Mouse (Mus musculus) heart, adult 2 months (tissue): ENCODE results near the gene Pld4. TPM values are rescaled to one million over a fixed set of nuclear protein-coding genes. Genes with fewer than 3 reads are reported as not detected.
A peak's percentile ranks its signal among the peaks of the same experiment; 100 is the strongest.
"Not testable (repeated sequence)": the region's sequence is repeated elsewhere in the genome, so short reads cannot be mapped to it uniquely, and the experiment has no call there.

Experiments
- DNase-seq, 2 experiments: peaks; one replicate each; pipeline ENCODE4 v3.0.0; 2021
- H3K27ac ChIP-seq: fragments of 200-600 bp; 2 replicates; pipeline ENCODE4 v1.8.1; 2022
- H3K27me3 ChIP-seq: fragments of 200-500 bp; 2 replicates; pipeline ENCODE4 v1.6.1; 2012; ENCODE audit warnings: mild to moderate bottlenecking, low read length, inconsistent platforms, mixed read lengths; ENCODE audit not compliant: control insufficient read depth, insufficient read depth
- H3K36me3 ChIP-seq: fragments of 200-500 bp; 2 replicates; pipeline ENCODE4 v1.6.1; 2012; ENCODE audit warnings: low read length, inconsistent platforms; ENCODE audit not compliant: control insufficient read depth, insufficient read depth
- H3K4me1 ChIP-seq: fragments of 200-500 bp; 2 replicates; pipeline ENCODE4 v1.6.1; 2011; ENCODE audit warnings: low read length; ENCODE audit not compliant: control insufficient read depth, insufficient read depth
- H3K4me3 ChIP-seq: fragments of 200-600 bp; 2 replicates; pipeline ENCODE4 v1.8.1; 2022
- H3K79me2 ChIP-seq: fragments of 200-500 bp; replicated peaks from 2 replicates; pipeline ENCODE4 v1.6.1; 2012; ENCODE audit warnings: mild to moderate bottlenecking, inconsistent platforms, low read length, moderate library complexity, mixed read lengths; ENCODE audit not compliant: control insufficient read depth, insufficient read depth
- H3K9ac ChIP-seq: fragments of 200-500 bp; 2 replicates; pipeline ENCODE4 v1.6.1; 2012; ENCODE audit warnings: low read depth, mild to moderate bottlenecking, control low read depth, inconsistent platforms, low read length, mixed read lengths
- CTCF ChIP-seq: fragments of 200-600 bp; IDR thresholded peaks from 2 replicates; pipeline ENCODE4 v1.8.1; 2022; ENCODE audit warnings: antibody characterized with exemption, mild to moderate bottlenecking, moderate library complexity
- EP300 ChIP-seq: fragments of 200-500 bp; IDR thresholded peaks from 2 replicates; pipeline ENCODE4 v1.6.1; 2011; ENCODE audit warnings: low read depth, low read length, control low read depth; ENCODE audit not compliant: insufficient read depth
- POLR2A ChIP-seq: fragments of 200-500 bp; IDR thresholded peaks from 2 replicates; pipeline ENCODE4 v1.6.1; 2011; ENCODE audit warnings: mild to moderate bottlenecking, low read depth, low read length, control low read depth; ENCODE audit not compliant: insufficient read depth
- WGBS: fragments of 180-500 bp; shearing (Covaris S2); methylation state at CpG from one replicate; pipeline ENCODE4 v1.1.7; 2018; 5-methylcytosine and 5-hydroxymethylcytosine counted together
- intact Hi-C: fragments of 180-260 bp; cut with DNase I; formaldehyde crosslinking; loops from one replicate; pipeline ENCODE4 v1.15.1; 2025
- microRNA-seq, 2 experiments: library from miRNA; unstranded; fragments of <30 nt; microRNA quantifications; one replicate each; pipeline ENCODE4 v1.2.0; 2021
- polyA plus RNA-seq: library from polyadenylated mRNA; depleted of rRNA; stranded (reverse); fragments of >200 nt; gene quantifications from 2 replicates; pipeline ENCODE4 v1.2.3, GENCODE M21; 2012; rRNA removed
- total RNA-seq, 2 experiments: library from RNA; stranded (reverse); gene quantifications; 2 replicates each; pipeline ENCODE4 v1.2.3; 2021

Pld4 gene
- total and polyA plus RNA-seq, 3 experiments, result 6.6 to 23.5 (median 6.8) TPM

DNA sequence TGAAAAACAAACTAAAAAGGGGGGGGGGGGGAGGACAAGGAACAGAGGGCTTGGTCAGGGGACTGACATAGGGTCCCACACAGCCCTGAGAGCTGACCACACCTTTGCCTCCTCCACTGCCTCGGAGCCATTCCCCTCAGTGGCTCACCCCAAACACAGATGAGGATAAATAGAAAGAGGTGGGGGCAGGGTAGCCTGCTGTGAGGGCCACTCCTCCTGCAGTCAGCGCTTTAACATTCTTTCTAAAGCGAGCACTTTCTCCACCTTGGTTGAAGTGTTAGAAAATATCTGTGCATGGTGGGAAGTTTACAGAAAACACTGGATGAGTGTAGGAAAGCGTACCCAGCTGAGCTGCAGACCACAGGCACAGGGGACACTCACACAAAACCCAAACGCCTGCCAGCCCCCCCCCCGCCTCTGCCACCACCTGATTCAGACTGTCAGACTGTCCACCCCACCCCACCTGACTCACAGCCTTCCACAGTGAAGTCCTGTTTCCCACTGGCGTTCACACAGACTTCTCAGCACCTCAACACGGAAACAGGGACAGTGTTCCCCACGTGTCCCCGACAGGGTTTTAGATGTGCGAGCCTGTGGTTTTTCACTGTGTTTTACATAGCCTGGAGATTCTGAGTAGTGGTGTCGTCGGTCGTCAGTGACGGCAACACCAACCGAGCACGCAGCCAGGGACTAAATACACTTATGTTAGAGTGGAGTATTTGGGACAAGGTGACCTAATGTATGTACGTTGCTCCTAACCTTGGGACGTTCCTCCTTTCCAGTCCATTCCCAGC, 49.8 kb downstream of the Pld4 start:
- Histone ChIP-seq H3K4me3 (no peak overlapping the region), H3K27ac (no peak overlapping the region), H3K36me3 (no peaks in the 10 kb centered on the region), H3K79me2 (no peaks in the 10 kb centered on the region), H3K4me1 (no peaks in the 10 kb centered on the region; the same call in 1 of the 2 replicates), H3K9ac (no peak overlapping the region), H3K27me3 (no peaks in the 10 kb centered on the region)
- no peak for DNase-seq
- WGBS, result 69% methylated on average over 19 of the region's 19 CpGs
- TF ChIP-seq CTCF (no peak), EP300 (no peak), POLR2A (no peak)
- intact Hi-C loops, result no loop called here

DNA sequence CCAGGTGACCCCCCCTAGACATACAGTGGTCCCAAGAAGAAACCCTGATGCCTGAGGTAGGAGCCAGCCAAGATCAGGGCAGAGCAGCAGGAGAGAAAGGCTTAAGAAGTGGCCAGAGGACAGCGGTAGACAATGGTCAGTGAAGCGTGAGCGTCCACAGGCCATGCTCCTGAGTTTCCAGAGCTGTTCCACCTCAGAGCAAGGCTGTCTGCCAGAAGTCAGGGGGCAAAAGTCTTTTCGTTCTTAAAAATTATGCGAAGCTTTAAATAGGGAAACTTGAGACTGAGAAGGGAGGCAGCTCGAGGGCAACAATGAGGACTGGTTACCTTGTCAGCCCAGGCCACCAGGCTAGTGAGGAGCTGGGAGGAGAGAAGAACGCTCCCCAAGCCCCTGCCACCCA, 52.9 kb downstream of the Pld4 start:
- 94% methylated on average over 7 of the region's 7 CpGs for WGBS
- H3K9ac ChIP-seq, result no peak overlapping the region
- no peaks in the 10 kb centered on the region for H3K27me3 ChIP-seq
- TF ChIP-seq POLR2A, result no peak
- no peak for TF ChIP-seq CTCF
- no peak for TF ChIP-seq EP300
- H3K4me1 ChIP-seq, result no peaks in the 10 kb centered on the region; the same call in 1 of the 2 replicates
- H3K79me2 ChIP-seq, result no peaks in the 10 kb centered on the region
- no peak overlapping the region for H3K4me3 ChIP-seq
- no peaks in the 10 kb centered on the region for H3K36me3 ChIP-seq
- DNase-seq, result no peak
- intact Hi-C loops, result no loop called here
- H3K27ac ChIP-seq, result no peak overlapping the region

DNA sequence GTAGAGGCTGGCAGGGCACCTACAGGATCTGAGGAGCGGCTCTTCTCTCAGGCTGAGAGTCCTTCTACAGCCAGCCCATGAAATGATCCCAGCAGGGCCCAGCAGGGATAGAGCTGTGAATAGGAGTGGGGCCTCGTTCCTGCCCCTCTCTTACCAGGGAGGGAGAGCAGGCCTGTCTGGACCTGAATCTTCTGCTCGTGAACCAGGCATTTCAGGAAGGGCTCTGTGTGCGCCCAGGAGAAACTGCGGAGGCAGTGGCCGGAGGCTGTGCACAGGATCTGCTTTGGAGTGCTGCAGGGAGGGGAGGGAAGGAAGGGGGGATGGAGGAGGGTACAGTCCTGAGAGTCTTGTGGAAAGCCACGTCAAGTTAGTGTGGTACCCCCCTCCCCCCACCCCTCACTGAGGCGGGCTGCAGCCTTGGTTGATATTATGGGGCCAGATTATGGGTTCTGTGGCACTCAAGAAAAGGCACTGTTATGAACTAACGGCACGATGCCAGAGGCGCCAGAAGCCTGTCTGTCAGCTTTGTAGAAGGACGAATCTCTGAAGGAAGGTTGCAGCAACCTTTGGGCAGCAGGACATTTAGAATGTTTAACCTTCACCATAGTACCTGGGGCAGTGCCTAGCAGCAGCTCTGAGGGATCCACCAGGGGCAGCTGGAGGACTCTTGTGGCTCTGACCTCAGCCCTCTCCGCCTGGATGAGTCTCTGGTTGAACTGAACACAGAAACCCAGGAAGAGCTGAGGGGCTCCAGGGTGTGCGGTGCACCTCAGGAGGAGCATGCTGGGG, 54.4 kb downstream of the Pld4 start:
- no peak for DNase-seq
- H3K9ac ChIP-seq, result no peak overlapping the region
- intact Hi-C loops, result no loop called here
- H3K4me1 ChIP-seq, result no peaks in the 10 kb centered on the region
- TF ChIP-seq CTCF, result no peak
- TF ChIP-seq EP300, result no peak
- no peak for TF ChIP-seq POLR2A
- no peak overlapping the region for H3K4me3 ChIP-seq
- no peaks in the 10 kb centered on the region for H3K36me3 ChIP-seq
- no peaks in the 10 kb centered on the region for H3K79me2 ChIP-seq
- 84% methylated on average over 14 of the region's 14 CpGs for WGBS
- no peaks in the 10 kb centered on the region for H3K27me3 ChIP-seq
- no peak overlapping the region for H3K27ac ChIP-seq

DNA sequence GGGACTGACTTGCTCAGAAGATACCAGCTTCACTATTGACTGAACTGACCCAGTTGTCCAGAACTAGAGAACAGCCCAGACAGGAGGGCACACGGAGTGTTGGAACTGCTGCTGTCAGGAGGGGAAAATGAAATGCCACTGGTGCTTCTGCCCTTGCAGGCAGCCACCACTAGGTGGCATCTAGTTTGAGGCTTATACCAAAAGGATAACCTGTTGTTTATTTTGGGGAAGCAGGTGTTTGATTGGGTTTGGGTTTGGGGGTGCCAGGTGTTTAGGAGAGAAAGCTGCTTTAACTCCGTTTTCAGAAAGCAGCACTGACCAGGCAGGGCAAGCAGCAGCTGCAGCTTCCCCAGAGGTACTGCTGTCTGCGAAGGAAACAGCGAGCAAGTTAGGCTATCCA, 55.8 kb downstream of the Pld4 start:
- no peaks in the 10 kb centered on the region for H3K27me3 ChIP-seq
- no peak overlapping the region for H3K9ac ChIP-seq
- 59% methylated on average over 4 of the region's 4 CpGs for WGBS
- no peaks in the 10 kb centered on the region for H3K36me3 ChIP-seq
- H3K79me2 ChIP-seq, result no peaks in the 10 kb centered on the region
- H3K4me3 ChIP-seq, result no peak overlapping the region
- TF ChIP-seq EP300 (no peak), CTCF (peak; percentile 93), POLR2A (no peak)
- H3K27ac ChIP-seq, result no peak overlapping the region
- H3K4me1 ChIP-seq, result peaks cover 3% of the 10 kb centered on the region; the same call in 1 of the 2 replicates
- intact Hi-C loops, result loop anchor here (1.0 kb wide), 1 partner anchor 27 kb away; no protein-coding TSS in a partner anchor
- DNase-seq, result peak; percentile 48 to 63

DNA sequence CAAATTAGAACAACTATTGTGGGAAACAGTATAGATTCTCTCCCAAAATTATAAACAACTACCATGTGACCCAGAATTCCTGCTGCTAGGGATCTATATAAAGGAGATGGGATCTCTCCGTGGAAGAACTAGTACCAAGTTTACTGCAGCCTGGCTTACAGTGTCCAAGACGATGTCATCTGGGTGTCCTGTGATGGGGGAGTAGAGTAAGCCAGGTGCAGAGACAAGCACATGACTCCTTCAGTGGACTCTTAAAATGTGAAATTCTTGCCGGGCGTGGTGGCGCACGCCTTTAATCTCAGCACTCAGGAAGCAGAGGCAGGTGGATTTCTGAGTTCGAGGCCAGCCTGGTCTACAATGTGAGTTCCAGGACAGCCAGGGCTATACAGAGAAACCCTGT, 56.4 kb downstream of the Pld4 start:
- not testable (repeated sequence) for H3K4me3 ChIP-seq, H3K36me3 ChIP-seq, H3K79me2 ChIP-seq, H3K27me3 ChIP-seq, H3K4me1 ChIP-seq, H3K27ac ChIP-seq, H3K9ac ChIP-seq, DNase-seq
- intact Hi-C loops, result loop anchor here (1.0 kb wide), 1 partner anchor 26 kb away; no protein-coding TSS in a partner anchor
- 80% methylated on average over 7 of the region's 7 CpGs for WGBS

Small RNA genes within 50 kb of the gene (microRNA-seq; reads per million reads assigned to microRNA genes)
- 0 to 0.39 reads per million in 2 experiments for gene Mir6940

Other genes starting within 250 kb of the Pld4 start
- gene Tmem179, start 243.9 kb upstream of the Pld4 start, total RNA-seq, result not detected
- 0.44 and 0.62 TPM in 2 replicates for gene Tmem179, start 243.9 kb upstream of the Pld4 start, polyA plus RNA-seq
- 10 to 100 TPM; 15.0 to 17.3 TPM for gene Inf2, start 171.9 kb upstream of the Pld4 start, total RNA-seq
- 11.7 and 12.7 TPM in 2 replicates for gene Inf2, start 171.9 kb upstream of the Pld4 start, polyA plus RNA-seq
- 100 to 1,000 TPM; 150 to 173 TPM for gene Adssl1, start 140.6 kb upstream of the Pld4 start, total RNA-seq
- gene Adssl1, start 140.6 kb upstream of the Pld4 start, polyA plus RNA-seq, result 85.2 and 98.2 TPM in 2 replicates
- 10 to 100 TPM; 32.0 to 38.7 TPM for gene Siva1, start 116.0 kb upstream of the Pld4 start, total RNA-seq
- 38.4 and 39.4 TPM in 2 replicates for gene Siva1, start 116.0 kb upstream of the Pld4 start, polyA plus RNA-seq
- gene Akt1, start 85.8 kb upstream of the Pld4 start, total RNA-seq, result 100 to 1,000 TPM; 189 to 207 TPM
- 148 and 149 TPM in 2 replicates for gene Akt1, start 85.8 kb upstream of the Pld4 start, polyA plus RNA-seq
- gene Zbtb42, start 81.8 kb upstream of the Pld4 start, total RNA-seq, result 1 to 10 TPM; 4.4 to 5.9 TPM
- gene Zbtb42, start 81.8 kb upstream of the Pld4 start, polyA plus RNA-seq, result 9.5 and 13.6 TPM in 2 replicates
- 10 to 100 TPM; 10.8 to 11.5 TPM for gene Cep170b, start 40.2 kb upstream of the Pld4 start, total RNA-seq
- 9.6 and 10.7 TPM in 2 replicates for gene Cep170b, start 40.2 kb upstream of the Pld4 start, polyA plus RNA-seq
- gene Ahnak2, start 42.0 kb downstream of the Pld4 start, total RNA-seq, result 10 to 100 TPM; 14.8 to 15.7 TPM
- gene Ahnak2, start 42.0 kb downstream of the Pld4 start, polyA plus RNA-seq, result 5.4 and 7.5 TPM in 2 replicates
- 1 to 10 TPM; 1.7 to 3.1 TPM for gene Clba1, start 48.3 kb downstream of the Pld4 start, total RNA-seq
- gene Clba1, start 48.3 kb downstream of the Pld4 start, polyA plus RNA-seq, result 2.0 and 2.8 TPM in 2 replicates
- 1 to 10 TPM; 5.3 to 6.6 TPM for gene Cdca4, start 68.8 kb downstream of the Pld4 start, total RNA-seq
- gene Cdca4, start 68.8 kb downstream of the Pld4 start, polyA plus RNA-seq, result 7.6 and 10.0 TPM in 2 replicates
- gene Gpr132, start 107.6 kb downstream of the Pld4 start, total RNA-seq, result under 1 TPM; 0.29 to 0.36 TPM
- gene Gpr132, start 107.6 kb downstream of the Pld4 start, polyA plus RNA-seq, result 1.00 and 2.0 TPM in 2 replicates
- gene Jag2, start 169.1 kb downstream of the Pld4 start, total RNA-seq, result 10 to 100 TPM; 25.4 to 27.4 TPM
- 34.4 and 35.5 TPM in 2 replicates for gene Jag2, start 169.1 kb downstream of the Pld4 start, polyA plus RNA-seq
- 1 to 10 TPM; 5.7 to 8.6 TPM for gene Nudt14, start 181.5 kb downstream of the Pld4 start, total RNA-seq
- gene Nudt14, start 181.5 kb downstream of the Pld4 start, polyA plus RNA-seq, result 11.4 and 14.8 TPM in 2 replicates
- gene Btbd6, start 215.8 kb downstream of the Pld4 start, total RNA-seq, result 10 to 100 TPM; 21.8 to 24.3 TPM
- gene Btbd6, start 215.8 kb downstream of the Pld4 start, polyA plus RNA-seq, result 26.7 and 27.4 TPM in 2 replicates
- gene Brf1, start 240.0 kb downstream of the Pld4 start, total RNA-seq, result 10 to 100 TPM; 22.3 to 25.1 TPM
- 22.4 and 29.3 TPM in 2 replicates for gene Brf1, start 240.0 kb downstream of the Pld4 start, polyA plus RNA-seq